Mouse (Mus musculus) gastrocnemius, postnatal 10 days (tissue): ENCODE results near the gene Grm6. TPM values are rescaled to one million over a fixed set of nuclear protein-coding genes. Genes with fewer than 3 reads are reported as not detected.

Experiments
- total RNA-seq, 2 experiments: library from RNA; stranded (reverse); gene quantifications; 2 replicates each; pipeline ENCODE4 v1.2.3; 2021

Gene Grm6
- total RNA-seq, 2 experiments from 2014 or later, result not detected

Other genes starting within 250 kb of the Grm6 start
- 10 to 100 TPM; 27.3 to 37.4 TPM for gene Adamts2, start 248.6 kb upstream of the Grm6 start, total RNA-seq
- 10 to 100 TPM; 11.2 to 13.5 TPM for gene Zfp354c, start 23.0 kb upstream of the Grm6 start, total RNA-seq
- 1 to 10 TPM in 1 of 2 experiments, under 1 TPM in 1; 0.92 to 1.2 TPM for gene Zfp879, start 9.1 kb upstream of the Grm6 start, total RNA-seq
- gene Zfp454, start 37.0 kb downstream of the Grm6 start, total RNA-seq, result 1 to 10 TPM; 1.9 to 2.2 TPM
- gene Zfp2, start 65.5 kb downstream of the Grm6 start, total RNA-seq, result 1 to 10 TPM; 2.3 to 3.1 TPM
- gene Zfp354b, start 80.9 kb downstream of the Grm6 start, total RNA-seq, result 1 to 10 TPM in 1 of 2 experiments, under 1 TPM in 1; 0.87 to 2.6 TPM
- gene 4933414I15Rik, start 93.1 kb downstream of the Grm6 start, total RNA-seq, result not detected
- not detected for gene Prop1, start 103.1 kb downstream of the Grm6 start, total RNA-seq
- not detected for gene Olfr1378, start 115.8 kb downstream of the Grm6 start, total RNA-seq
- not detected for gene Olfr1377, start 131.3 kb downstream of the Grm6 start, total RNA-seq
- not detected for gene Olfr51, start 152.9 kb downstream of the Grm6 start, total RNA-seq
- not detected for gene Olfr54, start 163.6 kb downstream of the Grm6 start, total RNA-seq
- gene Olfr1375, start 197.4 kb downstream of the Grm6 start, total RNA-seq, result not detected
- gene Zfp354a, start 208.6 kb downstream of the Grm6 start, total RNA-seq, result 1 to 10 TPM; 2.1 to 3.1 TPM